Comparison of ENCODE assay signal across 25 mouse cellular contexts in the genomic region with DNA sequence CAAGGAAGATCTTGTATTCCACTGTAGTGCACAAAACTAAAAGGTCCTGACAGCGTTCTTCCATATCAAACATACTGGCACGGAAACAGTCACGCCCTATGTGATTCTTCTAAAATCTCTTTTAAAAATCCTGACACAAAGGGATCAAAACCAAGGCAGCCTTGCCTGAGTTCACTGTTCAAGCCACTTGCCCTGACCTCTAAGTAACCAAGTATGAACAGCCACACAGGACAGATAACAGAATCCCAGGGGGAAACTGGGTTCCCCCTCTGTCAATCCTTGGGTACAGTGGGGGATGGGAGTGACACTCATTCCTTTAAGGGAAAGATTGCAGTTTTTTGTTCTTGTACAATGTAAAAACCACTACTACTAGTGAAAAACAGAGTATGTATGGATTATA.
"Had no signal": no experiment of that assay in that cellular context is flagged by ENCODE, and none has a peak within 500 bp of the region (broad histone marks: within the 10 kb centered on the region; RNA-seq: fewer than 3 reads in every experiment).

No protein-coding gene starts in this region.

- H3K9ac ChIP-seq: heart, embryonic 12.5 days; hindbrain, embryonic 12.5 days; hindbrain, embryonic 15.5 days; intestine, embryonic 15.5 days; limb, embryonic 12.5 days; liver, embryonic 12.5 days; liver, embryonic 14.5 days had no signal

- H3K4me2 ChIP-seq: heart, embryonic 12.5 days; hindbrain, embryonic 12.5 days; hindbrain, embryonic 15.5 days; intestine, embryonic 15.5 days; limb, embryonic 12.5 days; liver, embryonic 12.5 days had no signal

- H3K27ac ChIP-seq: gastrocnemius, adult 2 months; heart, adult 2 months; heart, embryonic 10.5 days; hindbrain, embryonic 10.5 days; hindbrain, embryonic 12.5 days; hindbrain, embryonic 15.5 days; intestine, embryonic 15.5 days; left cerebral cortex, adult 2 months; limb, embryonic 10.5 days; limb, embryonic 12.5 days; liver, embryonic 12.5 days; liver, embryonic 14.5 days had no signal

- H3K27me3 ChIP-seq: heart, embryonic 12.5 days; hindbrain, embryonic 12.5 days; hindbrain, embryonic 15.5 days; intestine, embryonic 15.5 days; limb, embryonic 12.5 days; liver, embryonic 12.5 days had no signal

- H3K9me3 ChIP-seq: heart, embryonic 10.5 days; heart, embryonic 12.5 days; hindbrain, embryonic 12.5 days; hindbrain, embryonic 15.5 days; intestine, embryonic 15.5 days; limb, embryonic 10.5 days; limb, embryonic 12.5 days; liver, embryonic 12.5 days had no signal

- ATAC-seq: inflammation-experienced regulatory T-cells, adult 6 months; intestine, embryonic 15.5 days; intestine, postnatal 0 days; liver, embryonic 12.5 days had no signal

- H3K36me3 ChIP-seq: intestine, embryonic 15.5 days had no signal

- H3K4me3 ChIP-seq: gastrocnemius, adult 2 months; heart, adult 2 months; heart, embryonic 10.5 days; heart, embryonic 12.5 days; hindbrain, embryonic 10.5 days; hindbrain, embryonic 12.5 days; hindbrain, embryonic 15.5 days; intestine, embryonic 15.5 days; left cerebral cortex, adult 2 months; limb, embryonic 10.5 days; limb, embryonic 12.5 days; liver, embryonic 12.5 days had no signal

- DNase-seq: gastrocnemius, adult 2 months; gastrocnemius, postnatal 10 days; gastrocnemius, postnatal 25 days; heart, adult 2 months; heart, postnatal 10 days; heart, postnatal 4 days; kidney, adult 18-20 months; kidney, adult 8-10 months; kidney, postnatal 10 days; kidney, postnatal 4 days; layer of hippocampus, adult 9-11 months; liver had no signal
